Mouse (Mus musculus) neural tube, embryonic 15.5 days (tissue): ENCODE data around the gene Gm21887. TPM values are rescaled to one million over a fixed set of nuclear protein-coding genes. Genes with fewer than 3 reads are reported as not detected.
"Not testable (repeated sequence)": the region's sequence is repeated elsewhere in the genome, so short reads cannot be mapped to it uniquely, and the experiment has no call there.

Experiments
- ATAC-seq: fragments of 200-750 bp; cut with Nextera tagmentation; 2 replicates; pipeline ENCODE4 v1.8.0; 2017; ENCODE audit warnings: mild to moderate bottlenecking, moderate TSS enrichment, moderate library complexity; ENCODE audit not compliant: low FRiP score
- H3K27ac ChIP-seq: fragments of 300-500 bp; sonication (generic); replicated peaks from 2 replicates; pipeline ENCODE4 v1.5.1; 2015; ENCODE audit warnings: mild to moderate bottlenecking, inconsistent platforms
- H3K27me3 ChIP-seq: fragments of 300-500 bp; sonication (generic); replicated peaks from 2 replicates; pipeline ENCODE4 v1.6.1; 2015; ENCODE audit warnings: inconsistent platforms
- H3K36me3 ChIP-seq: fragments of 300-500 bp; sonication (generic); 2 replicates; pipeline ENCODE4 v1.6.1; 2015; ENCODE audit warnings: inconsistent platforms
- H3K4me1 ChIP-seq: fragments of 300-500 bp; sonication (generic); 2 replicates; pipeline ENCODE4 v1.6.1; 2015; ENCODE audit warnings: inconsistent platforms
- H3K4me2 ChIP-seq: fragments of 300-500 bp; sonication (generic); 2 replicates; pipeline ENCODE4 v1.6.1; 2015; ENCODE audit warnings: inconsistent platforms, mild to moderate bottlenecking, moderate library complexity
- H3K4me3 ChIP-seq: fragments of 300-500 bp; sonication (generic); replicated peaks from 2 replicates; pipeline ENCODE4 v1.5.1; 2015; ENCODE audit warnings: mild to moderate bottlenecking, inconsistent platforms
- H3K9ac ChIP-seq: fragments of 300-500 bp; sonication (generic); replicated peaks from 2 replicates; pipeline ENCODE4 v1.6.1; 2015; ENCODE audit warnings: mild to moderate bottlenecking, inconsistent platforms
- H3K9me3 ChIP-seq: fragments of 300-500 bp; sonication (generic); replicated peaks from 2 replicates; pipeline ENCODE4 v1.6.1; 2016; ENCODE audit warnings: inconsistent platforms
- WGBS: fragments of 180-500 bp; shearing (Covaris S2); methylation state at CpG from one replicate; pipeline ENCODE4 v1.1.7; 2015; ENCODE audit warnings: mixed read lengths; 5-methylcytosine and 5-hydroxymethylcytosine counted together
- polyA plus RNA-seq: library from polyadenylated mRNA; unstranded; fragments of >200 nt; fragmentation: Nextera tagmentation; extraction: Ambion mirVana; gene quantifications from 2 replicates; pipeline ENCODE4 v1.2.1, GENCODE M21; 2015

Gene Gm21887
- polyA plus RNA-seq, 1 experiment from 2014 or later: 143 TPM

GRCm38 (mm10) chrX:170010581-170011528 lies 1.4 kb downstream of the Gm21887 start:
- H3K4me3 ChIP-seq, H3K9ac ChIP-seq, H3K4me2 ChIP-seq, H3K27ac ChIP-seq, H3K27me3 ChIP-seq, H3K4me1 ChIP-seq: not testable (repeated sequence)
- WGBS: 82% methylated on average over 97 of the region's 97 CpGs
- peaks cover 13% of the 10 kb centered on the region for H3K9me3 ChIP-seq
- ATAC-seq: peak; percentile 32
- H3K36me3 ChIP-seq: peaks cover 11% of the 10 kb centered on the region

- H3K4me3 ChIP-seq: not testable (repeated sequence)
- WGBS: 85% methylated on average over 3 of the region's 10 CpGs
These were observed 2.0 kb downstream of the Gm21887 start for GRCm38 (mm10) chrX:170011529-170011879.

GRCm38 (mm10) chrX:170013421-170013820 lies 4.0 kb downstream of the Gm21887 start:
- not testable (repeated sequence) for H3K4me2 ChIP-seq, H3K4me3 ChIP-seq, H3K27ac ChIP-seq, ATAC-seq, H3K27me3 ChIP-seq, H3K9ac ChIP-seq, H3K4me1 ChIP-seq
- 100% methylated on average over 3 of the region's 13 CpGs for WGBS
- H3K9me3 ChIP-seq: peaks cover 15% of the 10 kb centered on the region
- H3K36me3 ChIP-seq: peaks cover 20% of the 10 kb centered on the region

More at GRCm38 (mm10) chrX:170011529-170011879, 2.0 kb downstream of the Gm21887 start:
- not testable (repeated sequence) for ATAC-seq, H3K4me2 ChIP-seq, H3K27ac ChIP-seq, H3K4me1 ChIP-seq, H3K9ac ChIP-seq, H3K27me3 ChIP-seq
- Histone ChIP-seq H3K9me3 (peaks cover 13% of the 10 kb centered on the region), H3K36me3 (peaks cover 11% of the 10 kb centered on the region)

- H3K27me3 ChIP-seq, H3K4me1 ChIP-seq, ATAC-seq, H3K9ac ChIP-seq, H3K4me3 ChIP-seq, H3K4me2 ChIP-seq, H3K27ac ChIP-seq: not testable (repeated sequence)
- Histone ChIP-seq H3K9me3 (peaks cover 17% of the 10 kb centered on the region), H3K36me3 (peaks cover 24% of the 10 kb centered on the region)
- 53% methylated on average over 2 of the region's 13 CpGs for WGBS
These were observed 4.6 kb downstream of the Gm21887 start for GRCm38 (mm10) chrX:170014038-170014437.

GRCm38 (mm10) chrX:170015883-170016282 lies 6.4 kb downstream of the Gm21887 start:
- 92% methylated on average over 10 of the region's 12 CpGs for WGBS
- not testable (repeated sequence) for H3K9ac ChIP-seq, ATAC-seq, H3K27ac ChIP-seq, H3K27me3 ChIP-seq, H3K4me2 ChIP-seq, H3K4me1 ChIP-seq, H3K4me3 ChIP-seq
- Histone ChIP-seq H3K9me3 (peaks cover 17% of the 10 kb centered on the region), H3K36me3 (peaks cover 32% of the 10 kb centered on the region)

- Histone ChIP-seq H3K4me3 (0 out of 2 replicates have a peak overlapping the region, but pooled peaks have one; percentile 1), H3K36me3 (peaks cover 31% of the 10 kb centered on the region), H3K27ac (peak overlapping the region; percentile 0; the same call in 1 of the 2 replicates), H3K4me2 (peak overlapping the region; percentile 7; the same call in 1 of the 2 replicates), H3K9me3 (peaks cover 22% of the 10 kb centered on the region)
- not testable (repeated sequence) for H3K9ac ChIP-seq, H3K4me1 ChIP-seq, H3K27me3 ChIP-seq
- 52% methylated on average over 27 of the region's 27 CpGs for WGBS
- ATAC-seq: peak; percentile 78
These were observed 8.1 kb downstream of the Gm21887 start for GRCm38 (mm10) chrX:170017333-170018245.

- peak; percentile 85 for ATAC-seq
- H3K4me3 ChIP-seq, H3K4me2 ChIP-seq, H3K27me3 ChIP-seq, H3K9ac ChIP-seq, H3K27ac ChIP-seq, H3K4me1 ChIP-seq: not testable (repeated sequence)
- WGBS: 85% methylated on average over 66 of the region's 66 CpGs
- peaks cover 22% of the 10 kb centered on the region for H3K9me3 ChIP-seq
- peaks cover 31% of the 10 kb centered on the region for H3K36me3 ChIP-seq
These were observed 9.2 kb downstream of the Gm21887 start for GRCm38 (mm10) chrX:170018571-170019218.

- H3K9ac ChIP-seq, H3K27me3 ChIP-seq, H3K4me3 ChIP-seq, H3K4me2 ChIP-seq, H3K27ac ChIP-seq, H3K4me1 ChIP-seq: not testable (repeated sequence)
- ATAC-seq: peak; percentile 39
- peaks cover 31% of the 10 kb centered on the region for H3K36me3 ChIP-seq
- peaks cover 22% of the 10 kb centered on the region for H3K9me3 ChIP-seq
- WGBS: 86% methylated on average over 30 of the region's 30 CpGs
These were observed 9.9 kb downstream of the Gm21887 start for GRCm38 (mm10) chrX:170019219-170019953.

- not testable (repeated sequence) for H3K4me3 ChIP-seq, H3K4me2 ChIP-seq, H3K9ac ChIP-seq, H3K27me3 ChIP-seq, ATAC-seq, H3K4me1 ChIP-seq
- Histone ChIP-seq H3K27ac (0 out of 2 replicates have a peak overlapping the region, but pooled peaks have one; percentile 6), H3K9me3 (peaks cover 22% of the 10 kb centered on the region), H3K36me3 (peaks cover 31% of the 10 kb centered on the region)
- 55% methylated on average over 14 of the region's 14 CpGs for WGBS
These were observed 10.7 kb downstream of the Gm21887 start for GRCm38 (mm10) chrX:170019954-170020689.

- WGBS: 47% methylated on average over 9 of the region's 9 CpGs
- not testable (repeated sequence) for H3K9ac ChIP-seq, H3K4me2 ChIP-seq, ATAC-seq, H3K4me3 ChIP-seq, H3K27me3 ChIP-seq, H3K4me1 ChIP-seq
- H3K27ac ChIP-seq: 0 out of 2 replicates have a peak overlapping the region, but pooled peaks have one; percentile 6
- H3K36me3 ChIP-seq: peaks cover 31% of the 10 kb centered on the region
- H3K9me3 ChIP-seq: peaks cover 22% of the 10 kb centered on the region
These were observed 11.2 kb downstream of the Gm21887 start for GRCm38 (mm10) chrX:170020690-170021050.
